Mouse (Mus musculus) MEL-GATA-1-ER (cell line): Measurements from ENCODE around the gene Ppan.
A peak's percentile ranks its signal among the peaks of the same experiment; 100 is the strongest.

ENCODE experiments used
- DNase-seq: peaks from one replicate; pipeline ENCODE4 v3.0.0-alpha.2; 2012; ENCODE audit warnings: low read depth; ENCODE audit errors: extremely low read depth

The Ppan gene

GRCm38 (mm10) chr9:20887704-20888385, at the start of gene Ppan:
Ppan (plus strand) TSS chr9:20888175.
- peak; percentile 97 for DNase-seq

GRCm38 (mm10) chr9:20838931-20839330, 49.0 kb upstream of the Ppan start:
- DNase-seq = no peak

DNA sequence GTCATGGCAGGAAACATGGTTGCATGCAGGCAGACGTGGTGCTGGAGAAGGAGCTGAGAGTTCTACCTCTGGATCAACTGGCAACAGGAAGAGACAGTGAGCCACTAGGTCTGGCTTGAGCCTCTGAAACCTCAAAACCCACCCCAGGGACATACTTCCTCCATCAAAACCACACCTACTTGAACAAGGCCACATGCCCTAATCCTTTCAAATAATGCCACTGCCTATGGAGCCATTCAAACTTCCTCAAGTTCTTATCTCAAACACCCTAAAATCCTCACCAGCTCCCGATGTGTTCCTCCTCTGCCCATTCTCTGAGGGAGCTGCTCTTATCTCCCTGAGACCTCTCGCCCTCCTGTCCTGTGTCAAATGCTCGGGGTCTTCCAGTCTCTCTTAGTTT, 45.8 kb upstream of the Ppan start:
- peak; percentile 69 for DNase-seq

GRCm38 (mm10) chr9:20842670-20843069, 45.3 kb upstream of the Ppan start:
- DNase-seq = peak; percentile 44

- no peak for DNase-seq
These were observed 37.8 kb upstream of the Ppan start for GRCm38 (mm10) chr9:20850179-20850578.

DNA sequence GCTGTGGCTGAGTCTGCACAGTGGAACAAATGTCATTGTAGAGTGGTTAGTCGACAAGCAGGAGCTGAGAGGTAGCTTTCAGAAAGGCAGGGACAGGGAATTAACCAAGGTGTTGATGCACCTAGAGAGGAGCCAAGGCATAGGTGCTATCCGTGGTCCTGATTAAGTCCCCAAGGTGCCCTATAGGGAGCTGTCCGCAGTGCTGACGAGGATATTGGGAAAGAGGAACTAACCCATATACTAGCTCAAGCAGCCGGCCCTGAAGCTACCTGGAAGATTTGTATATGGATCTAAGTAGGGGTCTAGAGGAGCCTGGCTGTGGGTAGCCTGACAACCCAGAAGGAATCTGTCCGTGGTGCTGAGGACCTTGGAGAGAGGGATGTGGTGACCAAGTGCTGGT, 30.8 kb upstream of the Ppan start:
- DNase-seq = peak; percentile 87

DNA sequence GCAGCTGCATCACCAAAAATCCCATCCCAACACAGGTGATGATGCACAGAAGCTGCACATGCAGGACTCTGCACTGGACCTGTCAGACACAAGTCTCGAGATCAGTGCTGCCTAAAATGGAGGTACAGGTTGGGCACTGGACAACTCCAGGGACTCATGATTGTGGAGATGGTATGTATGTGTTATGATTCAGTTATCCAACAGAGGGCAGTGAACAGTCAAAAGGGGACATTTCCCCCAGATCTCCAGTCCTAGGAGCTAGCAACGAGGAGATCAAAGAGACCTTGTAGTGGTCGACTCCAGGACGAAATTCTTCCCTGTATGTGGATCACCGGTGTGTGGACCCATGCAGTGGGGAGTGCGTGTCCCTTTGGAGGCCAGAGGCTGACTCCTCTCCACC, 28.0 kb upstream of the Ppan start:
- no peak for DNase-seq

DNA sequence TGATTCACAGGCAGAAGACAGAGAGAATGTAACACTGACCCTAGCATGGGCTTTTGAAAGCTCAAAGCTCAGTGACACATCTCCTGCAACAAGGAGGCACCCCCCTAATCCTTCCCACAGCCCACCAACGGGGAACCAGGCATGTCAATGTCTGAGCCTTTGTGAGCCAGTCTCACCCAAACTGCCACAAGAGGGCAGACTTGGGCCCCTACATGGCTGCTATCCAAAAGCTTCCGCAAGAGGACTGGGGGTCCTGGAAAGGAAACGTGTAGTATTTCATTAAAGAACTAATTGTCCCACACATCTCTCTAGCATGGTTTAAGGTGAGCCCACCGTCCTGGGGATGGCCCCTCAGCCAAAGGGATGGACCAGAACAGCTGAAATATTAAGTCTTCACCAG, 26.2 kb upstream of the Ppan start:
- DNase-seq = no peak

GRCm38 (mm10) chr9:20862225-20862624, 25.8 kb upstream of the Ppan start:
- DNase-seq = no peak

- no peak for DNase-seq
These were observed 21.1 kb upstream of the Ppan start for GRCm38 (mm10) chr9:20866879-20867278.

DNA sequence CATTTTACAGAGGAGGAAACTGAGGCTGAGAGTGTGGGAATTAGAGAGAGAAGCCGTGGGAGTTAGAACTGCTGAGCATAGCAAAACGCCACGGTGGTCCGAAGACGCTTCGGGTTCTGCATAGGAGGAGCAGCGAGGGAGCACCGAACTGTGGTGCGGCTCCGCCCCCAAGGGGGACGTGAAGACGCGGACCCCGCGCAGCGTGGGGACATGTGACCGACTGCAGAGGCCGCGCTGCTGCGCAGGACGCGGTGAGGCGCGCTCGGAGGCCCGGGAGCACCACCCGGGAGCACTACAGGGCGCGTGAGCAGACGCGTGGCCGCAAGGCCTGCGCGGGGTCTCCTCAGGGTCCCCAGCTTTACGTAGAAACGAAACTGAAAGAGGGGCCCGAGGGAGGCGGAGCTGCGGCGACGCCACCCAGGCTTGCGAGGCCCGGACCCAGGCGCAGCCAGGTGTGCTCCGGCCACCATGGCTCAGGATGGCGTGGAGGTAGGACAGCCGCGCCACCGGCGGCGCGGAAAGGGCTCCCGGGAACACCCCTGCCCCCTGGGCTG, 19.4 kb upstream of the Ppan start, which contains the start of gene A230050P20Rik:
Gene A230050P20Rik (plus strand): TSS at position 195 of the 554 bp plus-strand sequence.
- DNase-seq = no peak

- DNase-seq = no peak
These were observed 18.7 kb upstream of the Ppan start for GRCm38 (mm10) chr9:20869246-20869645.

DNA sequence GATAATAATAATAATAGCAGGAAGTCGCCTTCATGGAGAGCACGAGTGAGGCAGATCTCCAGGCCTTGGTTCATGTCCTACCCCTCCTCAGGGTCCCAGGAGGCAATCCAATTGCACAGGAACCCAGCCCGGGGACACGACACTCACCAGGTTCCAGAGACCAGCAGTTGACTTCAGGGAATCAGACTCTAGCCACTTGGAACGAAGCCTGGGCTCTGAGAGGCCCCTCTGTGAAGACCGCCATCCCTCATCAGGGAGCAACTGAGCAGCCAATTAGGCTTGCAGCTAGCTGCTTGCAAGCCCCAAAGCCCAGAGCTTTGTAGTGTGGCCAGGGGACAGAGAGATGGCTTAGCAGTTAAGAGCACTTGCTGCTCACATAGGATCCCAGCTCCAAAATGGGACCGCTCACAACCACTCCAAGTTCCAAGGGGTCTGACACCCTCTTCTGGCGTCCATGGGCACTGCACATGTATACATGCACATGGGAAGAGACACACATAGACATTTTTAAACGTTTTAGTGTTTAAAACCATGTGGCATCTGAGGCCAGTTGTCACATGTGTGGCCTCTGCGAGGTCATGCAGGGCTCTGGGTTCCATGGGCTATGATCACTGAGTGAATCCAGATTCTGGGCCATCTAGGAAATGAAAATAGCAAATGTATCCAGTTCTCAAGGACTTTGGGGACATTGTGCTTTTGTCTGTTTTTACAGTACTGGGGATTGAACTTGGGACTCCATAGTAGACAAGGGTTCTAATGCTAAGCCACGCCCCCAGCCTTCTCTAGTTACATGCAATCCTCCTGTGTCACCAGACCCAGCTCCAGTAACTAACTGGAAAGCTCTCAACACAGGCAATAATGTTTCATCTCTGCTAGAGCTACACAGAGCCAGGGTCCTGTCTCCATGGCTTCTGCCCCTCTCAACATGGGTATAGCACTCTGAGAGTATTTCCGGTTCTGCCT, 17.5 kb upstream of the Ppan start:
- no peak for DNase-seq

GRCm38 (mm10) chr9:20872991-20873390, 15.0 kb upstream of the Ppan start:
- DNase-seq = no peak

- no peak for DNase-seq
These were observed 14.5 kb upstream of the Ppan start for GRCm38 (mm10) chr9:20873521-20873920.

DNA sequence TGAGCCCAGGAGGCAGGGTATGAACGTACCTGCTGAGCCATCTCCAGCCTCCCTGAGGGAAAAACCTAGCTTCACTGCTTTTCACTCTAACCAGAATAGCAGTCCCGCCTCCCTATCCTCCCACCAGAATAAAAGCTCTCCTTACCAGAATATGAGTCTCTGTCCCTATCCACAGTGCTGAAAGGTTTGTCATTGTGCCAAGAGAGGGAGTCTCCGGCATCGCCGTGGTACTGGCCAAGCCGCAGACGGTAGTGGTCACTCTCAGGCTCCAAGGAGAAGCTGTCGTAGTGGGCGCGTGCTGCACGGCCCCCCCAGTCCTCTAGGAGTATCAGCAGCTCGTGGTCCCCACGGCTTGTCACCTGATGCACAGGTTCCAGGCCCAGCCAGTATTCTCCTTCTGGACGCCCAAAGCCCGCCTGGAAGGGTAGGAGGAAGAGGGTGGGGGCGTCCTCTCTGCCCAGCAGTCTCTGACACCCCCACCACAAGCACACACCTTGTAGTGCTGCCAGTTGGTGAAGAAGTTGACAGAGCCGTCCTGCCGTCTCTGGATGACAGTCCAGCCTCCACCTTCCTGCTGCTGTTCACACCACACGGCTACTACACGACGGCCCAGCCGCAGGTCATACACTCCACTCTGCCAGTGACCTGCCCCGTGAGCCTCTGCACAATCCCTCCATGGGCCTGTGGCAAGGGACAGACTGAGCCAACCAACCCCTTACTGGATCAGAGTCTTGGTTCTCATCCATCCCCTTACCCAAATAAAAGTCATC, 12.8 kb upstream of the Ppan start:
- no peak for DNase-seq

DNA sequence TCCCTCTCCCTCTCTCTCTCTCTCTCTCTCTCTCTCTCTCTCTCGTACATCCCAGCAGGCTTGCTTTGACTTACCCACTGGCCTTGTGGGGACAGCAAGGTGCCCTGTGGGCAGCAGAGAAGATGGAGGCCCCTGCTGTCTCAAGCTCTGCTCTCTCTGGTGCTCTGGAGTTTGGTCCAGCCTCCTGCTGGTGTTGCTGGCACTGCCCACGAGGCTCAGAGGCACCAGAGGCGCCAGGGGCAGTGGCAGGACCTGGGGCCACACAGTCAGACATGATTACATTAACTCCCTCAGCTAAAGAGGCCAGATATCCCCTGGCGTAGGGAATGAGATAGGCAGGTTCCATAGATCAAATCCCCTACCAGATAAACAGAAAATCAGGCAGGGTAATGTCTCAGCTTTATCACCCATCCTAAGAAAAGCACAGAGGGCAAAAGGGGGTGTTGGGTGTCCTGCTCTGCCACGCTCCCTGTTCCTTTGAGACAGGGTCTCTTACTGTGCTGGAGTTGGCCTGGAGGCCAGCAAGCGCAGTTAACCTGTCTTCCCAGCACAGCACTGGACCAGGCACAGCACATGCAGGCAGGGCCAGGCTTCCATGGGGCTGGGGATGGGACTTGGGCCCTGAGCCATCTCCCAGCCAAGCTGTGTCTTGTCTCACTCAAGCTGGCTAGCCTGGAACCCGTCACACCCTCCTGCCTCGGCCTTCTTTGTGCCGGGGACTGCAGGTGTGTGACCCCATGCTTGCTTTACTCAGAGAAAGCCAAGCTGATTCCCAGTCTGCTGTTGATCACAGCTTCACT, 11.5 kb upstream of the Ppan start:
- DNase-seq = no peak

GRCm38 (mm10) chr9:20877118-20878040, 10.6 kb upstream of the Ppan start:
- no peak for DNase-seq

DNA sequence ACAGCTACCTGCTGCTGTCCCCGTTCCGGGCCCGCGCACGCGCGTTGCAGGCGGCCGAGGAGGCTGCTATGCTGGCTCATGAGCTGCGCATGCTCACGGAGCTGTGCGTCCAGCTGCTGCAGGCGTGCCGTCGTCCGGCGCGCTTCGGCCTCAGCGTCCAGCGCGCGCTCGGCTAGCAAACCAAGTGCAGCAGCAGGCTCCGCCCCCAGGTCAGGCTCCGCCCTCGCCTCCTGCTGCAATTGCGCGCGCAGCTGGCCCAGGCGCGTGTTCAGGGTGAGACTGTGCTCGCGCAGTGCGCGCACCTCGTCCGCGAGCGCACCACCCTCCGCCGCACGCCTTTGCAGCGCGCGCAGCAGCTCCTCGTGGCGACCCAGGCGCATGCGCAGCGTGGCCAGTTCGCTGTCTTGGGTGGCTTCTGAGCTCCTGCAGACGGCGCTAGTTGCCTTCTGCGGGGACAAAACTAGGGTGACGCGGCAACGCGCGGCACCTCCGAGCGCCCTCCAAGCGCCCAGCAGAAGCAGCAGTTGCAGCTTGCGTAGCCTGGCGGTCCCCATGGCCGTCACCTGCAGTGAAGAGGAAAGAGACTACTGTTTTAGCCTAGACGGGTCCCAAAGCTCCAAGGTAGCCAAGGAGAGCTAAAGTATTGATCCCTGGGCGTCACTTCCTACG, 9.8 kb upstream of the Ppan start:
- DNase-seq = peak; percentile 97
